Mouse (Mus musculus) neural tube, embryonic 11.5 days (tissue): ENCODE results near the gene Acot12. TPM values are rescaled to one million over a fixed set of nuclear protein-coding genes. Genes with fewer than 3 reads are reported as not detected.

ENCODE experiments used
- ATAC-seq: fragments of 200-750 bp; cut with Nextera tagmentation; 2 replicates; pipeline ENCODE4 v1.8.0; 2017; ENCODE audit warnings: moderate number of reproducible peaks, mild to moderate bottlenecking, moderate TSS enrichment, moderate library complexity; ENCODE audit not compliant: insufficient read depth, low FRiP score, low TSS enrichment
- DNase-seq: peaks from one replicate; pipeline ENCODE4 v3.0.0-alpha.2; 2015; ENCODE audit warnings: low spot score
- H3K27ac ChIP-seq: fragments of 300-500 bp; sonication (generic); 2 replicates; pipeline ENCODE4 v1.5.1; 2014; ENCODE audit warnings: low read depth, mild to moderate bottlenecking, low read length
- H3K27me3 ChIP-seq: fragments of 300-500 bp; sonication (generic); 2 replicates; pipeline ENCODE4 v1.6.1; 2014; ENCODE audit warnings: mild to moderate bottlenecking, low read length, mixed read lengths; ENCODE audit not compliant: control insufficient read depth, insufficient read depth
- H3K36me3 ChIP-seq: fragments of 300-500 bp; sonication (generic); 2 replicates; pipeline ENCODE4 v1.6.1; 2014; ENCODE audit warnings: mild to moderate bottlenecking, low read length, moderate library complexity, mixed read lengths; ENCODE audit not compliant: control insufficient read depth, insufficient read depth
- H3K4me1 ChIP-seq: fragments of 300-500 bp; sonication (generic); 2 replicates; pipeline ENCODE4 v1.6.1; 2014; ENCODE audit warnings: low read length, mixed read lengths; ENCODE audit not compliant: control insufficient read depth, insufficient read depth
- H3K4me2 ChIP-seq: fragments of 300-500 bp; sonication (generic); 2 replicates; pipeline ENCODE4 v1.6.1; 2014; ENCODE audit warnings: low read depth, mild to moderate bottlenecking, moderate library complexity
- H3K4me3 ChIP-seq: fragments of 300-500 bp; sonication (generic); 2 replicates; pipeline ENCODE4 v1.5.1; 2014; ENCODE audit warnings: low read depth, low read length
- H3K9ac ChIP-seq: fragments of 300-500 bp; sonication (generic); 2 replicates; pipeline ENCODE4 v1.6.1; 2014; ENCODE audit warnings: mild to moderate bottlenecking, low read length
- H3K9me3 ChIP-seq: fragments of 300-500 bp; sonication (generic); 2 replicates; pipeline ENCODE4 v1.6.1; 2016; ENCODE audit warnings: low read length; ENCODE audit not compliant: control insufficient read depth
- WGBS: fragments of 180-500 bp; shearing (Covaris S2); extraction: QIAGEN DNeasy Blood & Tissue Kit; methylation state at CpG from one replicate; pipeline ENCODE4 v1.1.7; 2014; 5-methylcytosine and 5-hydroxymethylcytosine counted together
- polyA plus RNA-seq: library from polyadenylated mRNA; unstranded; fragments of >200 nt; fragmentation: Nextera tagmentation; extraction: Ambion mirVana; gene quantifications from 2 replicates; pipeline ENCODE4 v1.2.1, GENCODE M21; 2014

Gene Acot12
- polyA plus RNA-seq: not detected in 2 replicates

GRCm38 (mm10) chr13:91741280-91742047 lies at the start of gene Acot12:
TSS of gene Acot12 (plus strand) at chr13:91741512.
- Histone ChIP-seq H3K4me2 (peak within 1 kb of the TSS; percentile 81), H3K27ac (no peak within 1 kb of the TSS), H3K4me3 (peak within 1 kb of the TSS; percentile 36), H3K27me3 (peaks cover 4% of the 10 kb centered on the region; the same call in 1 of the 2 replicates), H3K36me3 (no peaks in the 10 kb centered on the region), H3K9me3 (no peaks in the 10 kb centered on the region), H3K9ac (peak within 1 kb of the TSS; percentile 59), H3K4me1 (no peaks in the 10 kb centered on the region)
- DNase-seq (peak; percentile 59), ATAC-seq (peak; percentile 80)
- WGBS: 9% methylated on average over 45 of the region's 45 CpGs

- Histone ChIP-seq H3K27me3 (no peaks in the 10 kb centered on the region), H3K9ac (no peak overlapping the region), H3K9me3 (no peaks in the 10 kb centered on the region), H3K4me1 (no peaks in the 10 kb centered on the region), H3K36me3 (no peaks in the 10 kb centered on the region), H3K4me3 (no peak overlapping the region), H3K4me2 (no peak overlapping the region), H3K27ac (no peak overlapping the region)
- ATAC-seq (no peak), DNase-seq (no peak)
- WGBS: 50% methylated on average over 7 of the region's 7 CpGs
These were observed 47.7 kb upstream of the Acot12 start for GRCm38 (mm10) chr13:91693615-91694014.

DNA sequence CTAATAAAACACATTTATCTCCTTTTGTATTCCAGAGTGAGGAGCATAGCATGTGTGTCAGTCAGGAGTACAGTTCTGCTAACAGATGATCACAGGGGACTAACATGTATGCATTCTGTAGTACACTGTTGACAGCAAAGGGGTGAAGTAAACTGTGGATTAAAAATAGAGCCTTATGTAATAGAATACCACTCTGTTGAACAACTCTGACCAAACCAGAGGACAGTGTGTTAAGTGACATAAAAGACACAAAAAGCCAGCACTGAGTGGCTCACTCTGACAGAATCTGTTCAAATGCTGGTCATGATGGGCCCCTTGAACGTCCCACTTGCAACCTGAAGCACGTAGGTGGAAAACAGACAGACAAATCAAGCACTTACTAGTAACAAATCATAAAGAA lies 45.9 kb upstream of the Acot12 start:
- Histone ChIP-seq H3K4me3 (no peak overlapping the region), H3K27me3 (no peaks in the 10 kb centered on the region), H3K9me3 (no peaks in the 10 kb centered on the region), H3K36me3 (no peaks in the 10 kb centered on the region), H3K27ac (no peak overlapping the region), H3K4me1 (no peaks in the 10 kb centered on the region), H3K9ac (no peak overlapping the region), H3K4me2 (no peak overlapping the region)
- ATAC-seq (no peak), DNase-seq (no peak)
- 90% methylated on average over 2 of the region's 2 CpGs for WGBS

DNA sequence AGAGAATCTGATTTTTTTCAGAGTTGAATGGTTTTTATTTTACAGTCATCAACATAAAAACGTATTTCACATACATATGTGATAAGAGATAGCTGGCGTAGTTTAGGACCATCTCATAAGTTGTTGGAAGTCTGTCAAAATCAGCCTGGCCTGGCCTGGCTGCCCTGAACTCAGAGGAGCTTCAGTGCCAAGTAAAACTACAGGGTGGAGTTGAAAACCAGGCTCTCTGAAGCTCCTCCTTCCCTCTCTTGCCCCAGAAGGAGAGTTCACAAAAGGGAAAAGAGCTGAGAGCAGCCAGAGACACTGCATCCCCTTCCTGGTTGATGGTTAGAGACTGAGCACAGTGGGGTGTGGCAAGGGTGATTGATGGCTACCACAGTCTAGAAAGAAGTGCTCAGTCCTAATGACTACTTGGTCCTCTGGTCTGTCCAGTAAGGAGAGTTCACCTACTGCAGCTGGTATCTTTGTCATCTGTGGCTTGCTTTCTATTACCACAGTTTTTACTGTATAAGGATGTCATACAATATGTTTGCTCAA lies 45.1 kb upstream of the Acot12 start:
- 93% methylated on average over 2 of the region's 2 CpGs for WGBS
- Histone ChIP-seq H3K27me3 (no peaks in the 10 kb centered on the region), H3K9me3 (no peaks in the 10 kb centered on the region), H3K4me3 (no peak overlapping the region), H3K4me2 (no peak overlapping the region), H3K4me1 (no peaks in the 10 kb centered on the region), H3K27ac (no peak overlapping the region), H3K9ac (no peak overlapping the region), H3K36me3 (no peaks in the 10 kb centered on the region)
- no peak for DNase-seq
- ATAC-seq: no peak

GRCm38 (mm10) chr13:91697011-91697410 lies 44.3 kb upstream of the Acot12 start:
- no peak overlapping the region for H3K9ac ChIP-seq
- no peak overlapping the region for H3K27ac ChIP-seq
- H3K9me3 ChIP-seq: no peaks in the 10 kb centered on the region
- H3K4me1 ChIP-seq: no peaks in the 10 kb centered on the region
- ATAC-seq: 0 out of 2 replicates have a peak, but pooled peaks have one; percentile 28
- WGBS: 46% methylated on average over 3 of the region's 3 CpGs
- H3K36me3 ChIP-seq: no peaks in the 10 kb centered on the region
- H3K27me3 ChIP-seq: no peaks in the 10 kb centered on the region
- H3K4me3 ChIP-seq: no peak overlapping the region
- peak; percentile 40 for DNase-seq
- H3K4me2 ChIP-seq: no peak overlapping the region

GRCm38 (mm10) chr13:91702337-91702736 lies 39.0 kb upstream of the Acot12 start:
- H3K27ac ChIP-seq: no peak overlapping the region
- H3K9ac ChIP-seq: no peak overlapping the region
- no peaks in the 10 kb centered on the region for H3K4me1 ChIP-seq
- H3K27me3 ChIP-seq: no peaks in the 10 kb centered on the region
- 84% methylated on average over 6 of the region's 6 CpGs for WGBS
- DNase-seq (no peak), ATAC-seq (no peak)
- H3K36me3 ChIP-seq: no peaks in the 10 kb centered on the region
- no peak overlapping the region for H3K4me3 ChIP-seq
- H3K9me3 ChIP-seq: no peaks in the 10 kb centered on the region
- H3K4me2 ChIP-seq: no peak overlapping the region

GRCm38 (mm10) chr13:91719487-91719886 lies 21.8 kb upstream of the Acot12 start:
- DNase-seq: no peak
- Histone ChIP-seq H3K27me3 (no peaks in the 10 kb centered on the region), H3K27ac (no peak overlapping the region), H3K4me2 (no peak overlapping the region), H3K4me1 (no peaks in the 10 kb centered on the region), H3K4me3 (no peak overlapping the region), H3K9me3 (no peaks in the 10 kb centered on the region), H3K9ac (no peak overlapping the region), H3K36me3 (no peaks in the 10 kb centered on the region)
- WGBS: 96% methylated on average over 6 of the region's 6 CpGs
- ATAC-seq: no peak

DNA sequence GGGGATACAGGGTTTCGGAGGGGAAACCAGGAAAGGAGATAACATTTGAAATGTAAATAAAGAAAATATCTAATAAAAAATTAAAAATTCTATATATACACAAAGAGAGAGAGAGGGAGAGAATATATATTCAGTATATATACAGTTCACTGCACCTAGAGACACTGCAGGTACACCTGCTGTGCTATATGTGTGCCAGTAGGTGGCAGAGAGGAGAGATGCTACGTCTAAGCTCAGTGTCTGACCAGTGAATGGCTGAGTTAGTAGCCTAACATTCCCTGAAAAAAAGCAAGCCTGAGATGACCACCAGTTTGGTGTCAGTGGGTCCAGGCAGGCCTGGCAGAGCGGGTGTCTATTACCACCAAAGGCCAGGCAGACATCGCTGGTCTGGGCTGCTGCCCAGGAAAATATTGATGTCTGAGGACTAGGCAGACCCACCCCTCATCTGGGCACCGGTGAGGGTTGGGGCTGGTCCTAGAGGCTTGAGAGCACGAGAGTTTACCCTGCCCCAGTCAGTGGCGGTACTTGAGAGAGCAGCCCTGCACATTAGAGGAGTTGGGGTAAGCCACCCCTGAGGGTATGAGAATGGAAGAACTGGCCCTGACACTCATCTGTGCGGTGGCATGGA lies 18.1 kb upstream of the Acot12 start:
- Histone ChIP-seq H3K4me3 (no peak overlapping the region), H3K4me2 (no peak overlapping the region), H3K9me3 (no peaks in the 10 kb centered on the region), H3K4me1 (no peaks in the 10 kb centered on the region), H3K27me3 (no peaks in the 10 kb centered on the region), H3K9ac (no peak overlapping the region), H3K27ac (no peak overlapping the region), H3K36me3 (no peaks in the 10 kb centered on the region)
- WGBS: 64% methylated on average over 8 of the region's 8 CpGs
- ATAC-seq (peak; percentile 69; the same call in 1 of the 2 replicates), DNase-seq (no peak)
